Mouse (Mus musculus): ENCODE data around the gene Ston2. TPM values are rescaled to one million over a fixed set of nuclear protein-coding genes. Genes with fewer than 3 reads are reported as not detected.

Gene Ston2
- total RNA-seq (2021): 10 to 100 TPM; 33.4 to 34.7 TPM
- long read RNA-seq, experiment 1, partial matches to known transcripts: 1 of 6 reads
- long read RNA-seq, experiment 1, other reads (novel, unspliced or antisense): 5 of 6 reads
- long read RNA-seq, experiment 2, partial matches to known transcripts: 0 of 3 reads
- long read RNA-seq, experiment 2, other reads (novel, unspliced or antisense): 3 of 3 reads

DNA sequence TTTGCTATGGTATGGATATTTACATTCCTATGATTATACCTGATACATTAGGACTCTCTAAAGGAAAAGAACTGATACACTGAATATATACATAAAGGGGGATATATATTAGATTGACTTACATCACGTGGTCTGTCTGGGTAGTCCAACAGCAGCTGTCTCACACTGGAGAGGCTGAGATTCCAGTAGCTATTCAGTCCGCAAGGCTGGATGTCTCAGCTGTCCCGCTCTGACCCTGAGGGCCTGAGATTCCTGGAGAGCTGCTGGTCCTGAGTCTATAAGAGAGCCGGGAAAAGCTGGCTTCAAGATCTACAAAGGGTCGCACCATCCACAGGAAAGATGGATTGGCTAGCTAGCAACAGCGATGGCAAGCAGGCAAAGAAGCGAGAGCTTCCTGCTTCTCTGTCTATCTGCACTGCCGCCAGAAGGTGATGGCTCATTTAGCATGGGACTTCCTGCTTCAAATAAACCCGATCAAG is at the start of gene Ston2:
Ston2 (minus strand) TSS at position 429 of the 479 bp plus-strand sequence.
- TF ChIP-seq CTCF (conservative IDR thresholded peaks at IDR 0.05): no peak
- Histone ChIP-seq H3K27ac (no peak within 1 kb of the TSS), H3K4me3 (no peak within 1 kb of the TSS)
- no peak for DNase-seq (ENCODE audit: low spot score in 2 of 2)

- no peak for DNase-seq (ENCODE audit: low spot score in 2 of 2)
- no peak for TF ChIP-seq CTCF (conservative IDR thresholded peaks at IDR 0.05)
- Histone ChIP-seq H3K27ac (no peak overlapping the region), H3K4me3 (no peak overlapping the region)
Measured at GRCm38 (mm10) chr12:91837401-91838065, 49.3 kb upstream of the Ston2 start.

GRCm38 (mm10) chr12:91833939-91834333 is 45.7 kb upstream of the Ston2 start:
- no peak overlapping the region for H3K4me3 ChIP-seq
- no peak overlapping the region for H3K27ac ChIP-seq
- no peak for TF ChIP-seq CTCF (conservative IDR thresholded peaks at IDR 0.05)
- DNase-seq (ENCODE audit: low spot score in 2 of 2): no peak

DNA sequence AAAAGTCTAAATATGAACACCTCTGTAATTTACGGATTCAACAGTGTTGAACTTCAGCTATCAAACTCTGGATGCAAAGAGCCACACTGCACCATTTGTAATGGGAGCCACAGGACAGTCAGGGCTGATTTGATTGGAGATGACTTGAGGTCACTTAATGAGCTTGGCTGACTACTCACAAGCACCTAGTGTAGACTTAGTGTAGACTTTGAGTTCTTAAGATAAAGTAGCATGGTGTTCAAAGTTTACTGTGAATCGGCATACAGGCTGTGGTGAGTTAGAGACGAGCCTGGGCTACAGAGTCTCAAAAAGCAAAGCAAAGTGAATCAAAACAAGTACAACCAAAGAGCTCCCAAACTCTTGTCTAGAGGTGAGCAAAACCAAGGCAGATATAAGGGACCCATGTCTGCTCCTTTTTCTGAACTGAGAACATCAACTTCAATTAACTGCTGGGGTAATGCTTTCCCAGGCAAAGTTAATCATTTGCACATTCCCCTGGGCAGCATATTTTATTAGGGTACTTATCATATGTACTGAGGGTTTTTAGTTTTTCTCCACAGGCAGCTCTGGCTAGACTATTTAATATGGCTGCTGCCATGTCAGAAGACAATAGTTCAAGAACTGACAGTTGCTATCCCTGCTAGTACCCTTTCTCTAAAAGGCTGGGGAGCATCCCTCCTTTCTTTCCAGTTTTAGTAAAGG is 45.2 kb upstream of the Ston2 start:
- H3K4me3 ChIP-seq: no peak overlapping the region
- no peak for TF ChIP-seq CTCF (conservative IDR thresholded peaks at IDR 0.05)
- no peak for DNase-seq (ENCODE audit: low spot score in 2 of 2)
- no peak overlapping the region for H3K27ac ChIP-seq

GRCm38 (mm10) chr12:91831410-91831809 is 43.2 kb upstream of the Ston2 start:
- Histone ChIP-seq H3K4me3 (no peak overlapping the region), H3K27ac (no peak overlapping the region)
- TF ChIP-seq CTCF (conservative IDR thresholded peaks at IDR 0.05): no peak
- DNase-seq (ENCODE audit: low spot score in 2 of 2): peak in 1 of 2 experiments; percentile 13

DNA sequence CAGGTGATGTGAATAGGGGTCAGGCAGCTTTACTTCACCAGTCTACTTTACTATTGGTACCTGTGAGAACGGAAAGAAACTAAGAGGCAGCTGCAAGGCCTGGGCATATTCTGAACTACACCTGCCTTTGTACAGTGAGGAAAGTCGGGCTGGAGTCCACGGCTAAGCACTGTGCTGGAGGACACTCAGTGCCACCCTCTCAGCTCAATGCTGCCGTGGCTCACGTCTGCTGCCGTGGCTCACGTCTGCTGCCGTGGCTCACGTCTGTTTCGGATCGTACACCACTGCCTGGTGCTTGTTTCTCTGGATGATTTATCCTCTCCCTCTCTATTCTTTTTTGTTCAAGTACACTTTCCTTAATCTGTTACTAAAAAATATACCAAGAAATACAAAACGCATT is 32.3 kb upstream of the Ston2 start:
- no peak overlapping the region for H3K27ac ChIP-seq
- H3K4me3 ChIP-seq: no peak overlapping the region
- no peak for TF ChIP-seq CTCF (conservative IDR thresholded peaks at IDR 0.05)
- DNase-seq (ENCODE audit: low spot score in 2 of 2): no peak

DNA sequence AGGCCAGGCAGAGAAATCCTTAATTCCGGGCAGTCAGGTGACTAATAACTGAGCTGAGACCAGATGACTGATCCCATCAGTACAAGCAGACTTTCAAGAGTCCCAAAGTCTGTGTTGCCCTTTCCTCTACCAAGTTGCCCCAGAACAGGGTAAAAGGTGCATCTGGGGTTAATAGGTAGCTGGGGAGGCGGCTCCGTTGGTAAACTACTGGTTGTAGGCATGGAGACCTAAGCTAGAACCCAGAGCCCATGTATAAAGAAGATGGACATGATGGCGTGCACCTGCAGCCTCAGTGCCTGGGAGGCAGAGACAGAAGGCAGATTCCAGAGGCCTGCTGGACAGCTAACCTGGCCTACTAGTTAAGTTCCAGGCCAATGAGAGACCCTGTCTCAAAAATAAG is 30.5 kb upstream of the Ston2 start:
- Histone ChIP-seq H3K27ac (no peak overlapping the region), H3K4me3 (no peak overlapping the region)
- no peak for DNase-seq (ENCODE audit: low spot score in 2 of 2)
- TF ChIP-seq CTCF (conservative IDR thresholded peaks at IDR 0.05): no peak

- no peak overlapping the region for H3K4me3 ChIP-seq
- DNase-seq (ENCODE audit: low spot score in 2 of 2): peak; percentile 55 to 66
- peak; percentile 94 for TF ChIP-seq CTCF (conservative IDR thresholded peaks at IDR 0.05)
- H3K27ac ChIP-seq: no peak overlapping the region
Measured at GRCm38 (mm10) chr12:91815990-91816389, 27.8 kb upstream of the Ston2 start.

DNA sequence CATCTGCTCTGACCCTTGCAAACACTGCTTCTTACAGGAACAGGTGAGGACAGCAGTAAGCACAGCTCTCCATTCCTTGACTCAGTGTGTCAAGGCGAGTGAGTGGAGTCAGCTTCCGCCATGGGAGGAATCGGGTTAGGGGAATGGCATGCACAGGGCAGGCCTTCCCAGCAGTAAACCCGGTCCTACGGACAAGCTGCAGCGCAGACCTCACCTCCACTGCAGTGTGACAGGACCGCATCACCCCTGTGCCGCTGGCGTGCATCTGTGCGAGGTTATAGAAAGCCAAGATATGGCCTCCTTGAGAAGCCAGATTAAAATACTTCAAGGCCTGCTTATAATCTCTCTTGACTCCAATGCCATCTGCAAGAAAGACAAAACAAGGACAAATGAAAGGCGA is 27.4 kb upstream of the Ston2 start:
- no peak overlapping the region for H3K27ac ChIP-seq
- TF ChIP-seq CTCF (conservative IDR thresholded peaks at IDR 0.05): no peak
- no peak overlapping the region for H3K4me3 ChIP-seq
- DNase-seq (ENCODE audit: low spot score in 2 of 2): no peak

- no peak for TF ChIP-seq CTCF (conservative IDR thresholded peaks at IDR 0.05)
- H3K27ac ChIP-seq: no peak overlapping the region
- no peak overlapping the region for H3K4me3 ChIP-seq
- DNase-seq (ENCODE audit: low spot score in 2 of 2): no peak
Measured at GRCm38 (mm10) chr12:91808911-91809310, 20.7 kb upstream of the Ston2 start.

GRCm38 (mm10) chr12:91807761-91808160 is 19.6 kb upstream of the Ston2 start:
- H3K4me3 ChIP-seq: no peak overlapping the region
- no peak for TF ChIP-seq CTCF (conservative IDR thresholded peaks at IDR 0.05)
- no peak for DNase-seq (ENCODE audit: low spot score in 2 of 2)
- no peak overlapping the region for H3K27ac ChIP-seq

DNA sequence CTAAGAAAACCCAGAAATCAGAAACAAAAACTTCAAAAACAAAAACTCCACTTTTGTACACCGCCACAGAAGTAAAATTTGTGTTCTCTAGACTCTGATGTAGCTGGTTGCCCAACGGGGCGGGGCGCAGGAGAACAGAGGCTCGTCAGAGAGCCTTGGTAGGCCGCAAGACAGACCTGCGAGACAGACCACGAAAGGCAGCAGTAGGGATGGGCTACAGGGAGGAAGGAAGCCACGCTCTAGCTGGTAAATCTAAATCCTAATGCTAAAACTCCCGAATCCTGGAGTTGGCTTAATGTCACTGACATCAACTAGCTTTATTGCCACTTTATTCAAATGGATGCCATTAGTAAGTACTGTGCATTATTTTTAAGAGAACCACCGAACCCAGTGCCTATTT is 18.9 kb upstream of the Ston2 start:
- no peak for DNase-seq (ENCODE audit: low spot score in 2 of 2)
- no peak overlapping the region for H3K4me3 ChIP-seq
- no peak for TF ChIP-seq CTCF (conservative IDR thresholded peaks at IDR 0.05)
- no peak overlapping the region for H3K27ac ChIP-seq

GRCm38 (mm10) chr12:91804262-91804661 is 16.1 kb upstream of the Ston2 start:
- DNase-seq (ENCODE audit: low spot score in 2 of 2): no peak
- no peak for TF ChIP-seq CTCF (conservative IDR thresholded peaks at IDR 0.05)
- Histone ChIP-seq H3K27ac (no peak overlapping the region), H3K4me3 (no peak overlapping the region)
